Mouse (Mus musculus) kidney, postnatal 14 days (tissue): ENCODE data around the gene Dnajc22.

Experiments used
- DNase-seq: peaks from one replicate; pipeline ENCODE4 v3.0.0; 2022; ENCODE audit warnings: mixed read lengths

The Dnajc22 gene

DNA sequence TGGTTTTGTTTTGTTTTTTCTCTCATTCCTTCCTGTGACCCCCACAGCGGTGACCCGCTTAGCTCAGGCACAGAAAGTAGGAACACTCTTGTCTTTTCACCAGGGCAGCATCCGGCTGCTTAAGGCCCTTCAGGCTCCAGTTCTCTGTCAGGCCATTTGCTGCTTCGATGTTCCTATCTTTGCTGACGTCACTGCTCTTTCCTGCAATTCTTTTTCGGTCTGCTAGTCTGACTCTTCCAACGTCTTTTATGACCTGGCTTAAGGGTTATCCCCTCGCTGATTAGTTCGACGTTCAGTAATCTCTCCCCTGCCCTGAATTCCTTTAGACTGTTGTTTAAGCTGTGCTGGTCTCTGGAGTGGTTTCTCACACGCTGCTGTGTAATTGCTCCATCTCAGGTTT, 23.6 kb downstream of the Dnajc22 start:
- peak; percentile 52 for DNase-seq

DNA sequence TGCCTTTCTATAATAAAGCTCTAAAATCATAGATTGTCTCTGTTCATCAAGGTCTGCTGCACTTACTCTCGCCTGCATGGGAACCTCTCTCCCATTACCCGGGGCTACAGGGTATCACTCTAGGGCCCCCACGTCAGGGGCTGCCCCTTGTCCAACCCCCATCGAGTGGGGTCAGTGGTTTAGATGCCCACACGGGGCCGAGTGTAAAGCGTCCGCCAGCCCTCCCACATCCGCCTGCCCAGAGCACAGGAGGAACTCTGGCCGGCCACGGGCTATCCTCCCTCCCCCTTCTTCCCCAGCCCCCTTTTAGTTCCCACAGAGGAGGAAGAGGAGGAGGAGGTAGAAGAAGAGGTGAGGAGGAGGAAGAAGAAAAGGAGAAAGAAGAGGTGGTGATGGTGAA, 27.8 kb downstream of the Dnajc22 start:
- DNase-seq = no peak

- DNase-seq = no peak
Measured at GRCm38 (mm10) chr15:99122642-99123041, 29.7 kb downstream of the Dnajc22 start.

DNA sequence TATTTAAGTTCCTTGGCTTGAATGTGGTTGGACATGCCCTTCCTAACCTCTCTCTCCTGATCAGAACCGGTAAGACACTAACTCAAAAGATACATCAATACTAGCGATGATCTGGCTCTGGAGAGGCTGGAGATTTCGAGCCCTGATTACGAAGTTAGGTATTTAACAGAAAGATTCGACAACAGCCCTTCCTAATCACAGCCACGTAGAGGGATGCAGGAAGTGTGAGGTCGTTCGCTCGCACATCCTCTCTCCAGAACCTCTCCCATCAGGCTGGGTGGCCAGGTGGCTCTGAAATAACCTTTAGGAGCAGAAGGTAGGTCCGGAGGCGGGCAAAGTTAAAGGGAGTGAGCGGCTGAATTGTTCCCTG, 32.7 kb downstream of the Dnajc22 start, which contains the start of gene Spats2:
Gene Spats2, plus strand, starts transcription at position 206 of the 370 bp plus-strand sequence.
- no peak for DNase-seq

DNA sequence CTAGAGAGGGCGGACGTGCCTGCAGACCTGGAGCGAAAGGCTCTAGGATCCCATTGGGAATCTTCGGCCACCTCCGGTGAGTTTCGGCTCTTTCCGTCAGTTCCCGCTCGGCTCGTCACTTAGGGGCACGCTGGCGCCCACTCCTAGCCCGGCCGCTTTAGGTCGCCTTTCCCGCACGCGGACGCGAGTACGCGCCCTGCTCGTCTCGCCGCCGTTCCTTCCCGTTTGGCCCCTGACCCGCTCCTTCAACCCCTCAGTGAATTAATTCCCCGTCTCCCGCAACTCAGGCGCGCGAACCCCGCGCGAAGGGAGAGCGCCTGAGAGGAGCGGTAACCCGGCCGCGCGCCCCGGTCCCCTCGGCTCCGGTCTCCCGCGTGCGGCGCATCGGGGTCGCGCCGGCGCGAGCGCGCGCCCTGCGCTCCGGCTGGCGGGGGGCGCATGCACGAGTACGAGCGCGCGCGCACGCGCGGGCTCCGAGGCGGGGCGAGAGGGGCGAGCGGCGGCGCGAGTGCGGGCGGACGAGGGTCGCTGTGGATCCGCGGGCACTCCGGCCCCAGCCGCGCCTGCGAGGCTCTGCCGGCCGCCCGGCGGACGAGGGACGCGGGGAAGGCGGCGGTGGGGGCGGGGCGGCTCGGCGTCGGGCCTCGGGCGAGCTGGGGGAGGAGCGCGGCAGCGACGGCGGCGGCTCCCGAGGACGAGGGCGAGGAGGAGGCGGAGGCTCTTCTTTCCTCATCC, 33.3 kb downstream of the Dnajc22 start:
- peak; percentile 94 for DNase-seq

DNA sequence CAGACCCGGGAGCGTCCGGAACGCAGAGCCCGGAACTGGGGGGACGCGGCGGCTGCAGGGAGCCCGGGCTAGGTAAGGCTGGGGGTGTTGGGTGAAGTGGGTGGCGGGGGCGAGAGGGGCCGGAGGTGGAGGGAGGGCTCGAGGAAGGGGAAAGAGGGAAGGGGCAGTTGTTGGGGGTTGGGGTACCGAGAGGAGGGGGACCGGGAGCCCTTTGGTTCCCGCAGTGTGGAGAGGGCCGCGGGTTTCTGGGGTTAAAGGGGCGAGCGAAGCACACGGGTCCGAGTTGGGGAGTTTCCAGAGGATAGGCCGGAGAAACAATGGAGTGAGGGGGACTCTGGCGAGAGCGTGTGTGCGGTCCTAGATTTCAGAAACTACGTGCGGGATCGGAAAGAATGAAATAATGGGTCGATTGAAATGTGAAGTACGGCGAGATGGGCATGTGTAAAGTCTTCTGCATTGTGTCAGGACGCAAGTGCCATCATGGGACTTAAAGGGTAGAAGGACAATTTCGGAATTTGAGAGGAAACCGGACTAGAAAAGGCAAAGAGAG, 33.9 kb downstream of the Dnajc22 start:
- no peak for DNase-seq

- no peak for DNase-seq
Measured at GRCm38 (mm10) chr15:99127851-99128522, 35.0 kb downstream of the Dnajc22 start.

DNA sequence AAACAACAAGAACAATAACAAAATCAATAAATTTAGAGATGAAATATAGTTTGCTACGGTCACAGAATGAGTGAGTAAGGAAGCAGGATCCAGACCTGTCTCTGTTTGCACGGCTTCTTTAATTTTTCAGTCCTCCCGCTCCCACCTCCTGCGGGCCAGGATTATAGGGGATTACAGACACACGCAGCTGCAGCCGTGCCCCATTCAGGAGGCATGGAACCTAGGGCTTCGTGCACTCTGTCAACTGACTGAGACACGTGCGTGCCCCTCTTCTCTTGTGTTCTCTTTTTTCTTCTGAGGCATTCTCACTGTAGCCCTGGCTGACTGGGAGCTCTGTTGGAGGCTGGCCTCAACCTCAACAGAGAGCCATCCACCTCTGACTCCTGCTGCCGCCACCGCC, 36.5 kb downstream of the Dnajc22 start:
- DNase-seq = no peak

GRCm38 (mm10) chr15:99129956-99130910, 37.3 kb downstream of the Dnajc22 start:
- DNase-seq = no peak

DNA sequence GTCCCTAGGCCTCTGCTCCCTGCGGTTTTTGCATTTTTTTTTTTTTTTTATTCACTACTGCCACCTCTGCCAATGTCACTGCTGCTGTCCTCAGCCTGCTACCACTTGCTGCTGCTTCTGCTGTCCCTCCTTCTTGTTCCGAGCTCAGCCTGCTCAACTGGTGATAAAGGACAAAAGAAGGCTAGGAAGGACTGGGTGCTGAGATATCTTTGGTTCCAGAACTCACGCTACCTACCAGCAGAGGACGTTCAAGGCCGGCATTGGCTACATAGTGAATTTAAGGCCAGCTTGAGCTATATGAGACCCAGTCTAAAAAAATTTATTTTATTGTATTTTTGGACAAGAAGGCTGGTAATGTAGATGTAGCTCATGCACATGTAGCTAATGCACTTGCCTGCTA, 45.4 kb downstream of the Dnajc22 start:
- DNase-seq = no peak

DNA sequence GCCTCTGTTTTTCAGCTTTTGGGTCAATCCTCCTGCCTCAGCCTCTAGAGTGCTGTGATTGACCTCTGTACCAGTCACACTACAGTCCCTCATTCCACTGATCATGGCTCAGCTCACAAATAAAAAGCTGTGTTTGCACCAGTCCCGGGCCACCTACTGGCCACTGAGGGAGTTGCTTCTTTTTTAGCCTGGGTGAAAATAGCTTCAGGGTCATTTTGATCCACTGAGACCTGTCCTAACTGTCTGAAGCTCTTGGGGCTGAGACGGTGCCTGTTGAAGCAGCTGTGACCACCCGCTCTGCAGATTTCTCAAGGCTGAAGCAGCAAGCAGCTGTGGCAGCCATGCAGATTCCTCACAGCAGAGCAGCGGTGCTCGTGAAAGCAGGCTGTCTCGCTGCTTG, 46.7 kb downstream of the Dnajc22 start:
- DNase-seq = peak; percentile 47

DNA sequence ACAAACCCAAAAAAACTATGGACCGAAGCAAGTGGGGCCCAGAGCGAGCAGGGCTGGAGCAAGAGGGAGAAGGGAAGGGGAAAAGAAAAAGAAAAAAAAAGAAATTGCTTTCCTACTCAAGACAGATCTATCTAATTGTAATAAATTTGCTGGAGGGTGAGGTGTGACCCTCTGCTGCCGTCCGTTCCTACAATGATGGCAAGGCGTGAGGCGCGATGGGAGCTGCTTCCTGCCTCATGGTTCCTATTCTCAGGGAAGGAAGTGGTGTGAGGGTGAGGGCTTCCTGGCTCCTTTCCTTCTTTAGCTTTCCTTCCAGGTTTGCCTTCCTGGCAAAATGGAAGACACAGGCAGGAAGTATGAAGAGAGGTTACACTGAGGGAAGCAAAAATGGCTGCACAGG, 57.5 kb downstream of the Dnajc22 start:
- DNase-seq = no peak

DNA sequence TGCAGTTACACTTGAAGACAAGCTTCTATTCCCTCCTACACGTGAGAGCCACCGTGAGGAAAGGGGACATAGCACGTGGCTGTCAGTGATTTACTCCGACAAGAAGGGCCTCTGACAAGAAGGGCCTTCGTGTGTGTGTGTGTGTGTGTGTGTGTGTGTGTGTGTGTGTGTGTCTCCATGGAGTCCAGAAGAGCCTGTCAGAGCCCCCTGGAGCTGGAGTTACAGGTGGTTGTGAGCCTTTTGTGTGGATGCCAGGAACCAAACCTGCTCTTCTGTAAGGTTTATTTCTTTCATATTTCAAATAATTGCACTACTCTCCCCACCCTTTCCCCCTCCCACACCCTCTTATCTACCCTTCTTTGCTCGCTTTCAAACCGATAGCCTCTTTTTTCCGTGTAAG, 58.4 kb downstream of the Dnajc22 start:
- DNase-seq = no peak

- no peak for DNase-seq
Measured at GRCm38 (mm10) chr15:99153466-99153865, 60.5 kb downstream of the Dnajc22 start.
